Mouse (Mus musculus): ENCODE measurements around the gene Rad54l2. TPM values are rescaled to one million over a fixed set of nuclear protein-coding genes. Genes with fewer than 3 reads are reported as not detected.

The Rad54l2 gene
- polyA plus RNA-seq, 1 experiment from 2014 or later = 6.2 TPM

DNA sequence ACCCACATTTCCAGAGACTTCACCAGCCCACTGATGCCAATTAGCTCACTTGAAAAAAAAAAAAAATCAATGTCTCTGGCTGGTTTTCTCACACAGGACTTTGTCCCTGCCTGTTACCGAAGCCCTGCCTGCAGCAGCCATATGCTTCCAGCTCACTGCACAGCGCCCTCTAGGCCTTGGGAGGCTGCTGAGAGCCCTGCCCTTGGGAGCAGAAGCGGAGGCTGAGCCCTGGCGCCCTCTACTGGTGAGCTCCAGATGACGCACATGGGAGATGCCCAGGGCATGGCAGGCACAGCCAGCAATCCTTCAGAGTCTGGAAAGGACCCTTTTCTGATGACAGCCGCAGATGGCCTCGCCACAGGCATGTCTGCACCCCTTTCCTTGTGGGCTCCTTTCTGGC lies 145.9 kb downstream of the Rad54l2 start:
- Histone ChIP-seq H3K9me3 (no peaks in the 10 kb centered on the region), H3K36me3 (no peaks in the 10 kb centered on the region), H3K4me2 (no peak overlapping the region), H3K4me1 (replicated peaks) (no peaks in the 10 kb centered on the region), H3K27ac (replicated peaks) (no peak overlapping the region), H3K9ac (no peak overlapping the region), H3K4me3 (no peak overlapping the region), H3K27me3 (no peaks in the 10 kb centered on the region)
- ATAC-seq (ENCODE audit: low read depth) = no peak
- WGBS = 31% methylated on average over 7 of the region's 7 CpGs

GRCm38 (mm10) chr9:106641346-106641745 lies 147.6 kb downstream of the Rad54l2 start:
- Histone ChIP-seq H3K9me3 (no peaks in the 10 kb centered on the region), H3K36me3 (no peaks in the 10 kb centered on the region), H3K4me1 (replicated peaks) (no peaks in the 10 kb centered on the region), H3K9ac (no peak overlapping the region), H3K27ac (replicated peaks) (no peak overlapping the region), H3K27me3 (no peaks in the 10 kb centered on the region), H3K4me2 (no peak overlapping the region), H3K4me3 (no peak overlapping the region)
- no peak for ATAC-seq (ENCODE audit: low read depth)
- 68% methylated on average over 5 of the region's 5 CpGs for WGBS

DNA sequence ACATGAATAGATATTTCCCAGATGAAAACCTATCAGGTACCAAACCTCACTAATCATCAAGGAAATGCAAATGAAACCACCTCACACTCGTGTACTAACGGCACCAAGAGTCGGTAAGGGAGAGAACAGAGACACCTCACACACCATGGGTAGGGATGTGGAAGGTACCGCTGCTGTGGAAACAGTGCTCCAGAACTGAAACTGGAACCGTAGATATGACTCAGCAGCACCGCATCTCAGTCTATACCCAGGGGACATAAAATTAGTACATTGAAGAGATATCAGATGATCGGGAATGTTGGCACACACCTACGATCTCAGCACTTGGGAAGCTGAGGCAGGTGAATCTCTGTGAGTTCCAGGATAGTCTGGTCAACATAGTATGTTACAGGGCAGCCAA lies 150.8 kb downstream of the Rad54l2 start:
- H3K4me1 ChIP-seq (replicated peaks) = no peaks in the 10 kb centered on the region
- no peak overlapping the region for H3K9ac ChIP-seq
- H3K9me3 ChIP-seq = no peaks in the 10 kb centered on the region
- no peak for ATAC-seq (ENCODE audit: low read depth)
- H3K27me3 ChIP-seq = no peaks in the 10 kb centered on the region
- H3K4me2 ChIP-seq = no peak overlapping the region
- no peaks in the 10 kb centered on the region for H3K36me3 ChIP-seq
- no peak overlapping the region for H3K27ac ChIP-seq (replicated peaks)
- 91% methylated on average over 8 of the region's 8 CpGs for WGBS
- no peak overlapping the region for H3K4me3 ChIP-seq

Other genes with a start within 250 kb of the Rad54l2 start
- gene Iqcf3, start 227.6 kb downstream of the Rad54l2 start, polyA plus RNA-seq (2015; fragmentation: Nextera tagmentation; extraction: Ambion mirVana) = not detected in 2 replicates
- not detected in 2 replicates for gene Iqcf4, start 218.2 kb downstream of the Rad54l2 start, polyA plus RNA-seq (2015; fragmentation: Nextera tagmentation; extraction: Ambion mirVana)
- not detected in 2 replicates for gene Iqcf6, start 162.6 kb downstream of the Rad54l2 start, polyA plus RNA-seq (2015; fragmentation: Nextera tagmentation; extraction: Ambion mirVana)
- gene Grm2, start 133.1 kb downstream of the Rad54l2 start, polyA plus RNA-seq (2015; fragmentation: Nextera tagmentation; extraction: Ambion mirVana) = 3.5 and 4.2 TPM in 2 replicates
- 52.6 and 57.4 TPM in 2 replicates for gene Tex264, start 103.3 kb downstream of the Rad54l2 start, polyA plus RNA-seq (2015; fragmentation: Nextera tagmentation; extraction: Ambion mirVana)
- 19.0 and 20.8 TPM in 2 replicates for gene Dcaf1, start 32.7 kb upstream of the Rad54l2 start, polyA plus RNA-seq (2015; fragmentation: Nextera tagmentation; extraction: Ambion mirVana)
- 17.8 and 19.6 TPM in 2 replicates for gene Rbm15b, start 98.2 kb upstream of the Rad54l2 start, polyA plus RNA-seq (2015; fragmentation: Nextera tagmentation; extraction: Ambion mirVana)
- 231 and 303 TPM in 2 replicates for gene Manf, start 102.8 kb upstream of the Rad54l2 start, polyA plus RNA-seq (2015; fragmentation: Nextera tagmentation; extraction: Ambion mirVana)

All from neural tube, embryonic 13.5 days (tissue).